Mouse (Mus musculus): ENCODE results near the gene Kif3b. TPM values are rescaled to one million over a fixed set of nuclear protein-coding genes. Genes with fewer than 3 reads are reported as not detected.
"Not testable (repeated sequence)": the region's sequence is repeated elsewhere in the genome, so short reads cannot be mapped to it uniquely, and the experiment has no call there.

The Kif3b gene
- polyA plus RNA-seq, 1 experiment from 2014 or later = 8.2 TPM

- H3K4me3 ChIP-seq (ENCODE audit: low read depth, low read length); H3K4me1 ChIP-seq (replicated peaks; ENCODE audit: control insufficient read depth, insufficient read depth, low read length); H3K4me2 ChIP-seq (replicated peaks; ENCODE audit: low read depth, low read length); H3K9ac ChIP-seq (ENCODE audit: low read depth, low read length); H3K36me3 ChIP-seq (ENCODE audit: control insufficient read depth, insufficient read depth, low read length); ATAC-seq (ENCODE audit: low FRiP score); H3K9me3 ChIP-seq (ENCODE audit: control insufficient read depth, low read length); H3K27me3 ChIP-seq (ENCODE audit: control insufficient read depth, insufficient read depth, low read length); H3K27ac ChIP-seq (ENCODE audit: low read depth, low read length); DNase-seq (ENCODE audit: low spot score): not testable (repeated sequence)
- 76% methylated on average over 8 of the region's 8 CpGs for WGBS
These were observed 20.8 kb upstream of the Kif3b start for GRCm38 (mm10) chr2:153270231-153270915.

DNA sequence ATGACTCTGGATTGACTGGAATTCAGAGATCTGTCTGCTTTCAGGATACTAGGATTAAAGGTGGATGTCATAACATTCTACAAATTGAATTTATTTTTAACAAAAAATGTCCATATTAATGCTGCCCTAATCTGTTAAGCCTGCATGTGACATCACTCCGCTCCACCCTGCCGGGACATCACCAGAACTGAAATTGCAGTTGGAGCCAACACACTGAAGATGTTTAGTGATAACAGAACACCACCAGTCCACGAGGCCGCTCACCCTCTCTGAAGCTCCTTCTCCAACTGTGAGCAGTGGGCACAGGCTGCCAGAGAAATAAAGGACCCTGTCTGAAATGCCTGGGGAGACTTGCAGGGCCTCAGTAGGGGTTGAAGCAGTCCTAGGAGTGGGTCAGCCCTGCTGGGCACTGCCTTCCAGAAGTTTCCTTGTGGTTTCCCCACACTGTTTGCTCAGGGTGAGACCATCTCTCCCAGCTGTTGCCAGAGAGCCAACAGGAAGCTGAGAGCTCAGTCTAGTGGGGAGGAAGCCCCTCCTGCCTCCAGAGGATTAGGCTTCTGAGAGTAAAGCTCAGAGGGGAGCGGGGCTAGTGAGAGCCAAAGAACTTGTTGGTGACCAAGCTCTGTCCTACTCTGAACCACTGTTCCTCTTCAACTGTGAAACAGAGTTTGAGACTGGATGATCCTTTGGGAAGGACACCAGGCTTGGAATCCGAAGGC is 16.9 kb upstream of the Kif3b start:
- H3K36me3 ChIP-seq (ENCODE audit: control insufficient read depth, insufficient read depth, low read length); H3K27ac ChIP-seq (ENCODE audit: low read depth, low read length); H3K4me3 ChIP-seq (ENCODE audit: low read depth, low read length); H3K4me1 ChIP-seq (replicated peaks; ENCODE audit: control insufficient read depth, insufficient read depth, low read length); H3K9me3 ChIP-seq (ENCODE audit: control insufficient read depth, low read length); H3K9ac ChIP-seq (ENCODE audit: low read depth, low read length); ATAC-seq (ENCODE audit: low FRiP score); DNase-seq (ENCODE audit: low spot score); H3K27me3 ChIP-seq (ENCODE audit: control insufficient read depth, insufficient read depth, low read length); H3K4me2 ChIP-seq (replicated peaks; ENCODE audit: low read depth, low read length): not testable (repeated sequence)
- 72% methylated on average over 6 of the region's 6 CpGs for WGBS

GRCm38 (mm10) chr2:153274919-153275247 is 16.3 kb upstream of the Kif3b start:
- Histone ChIP-seq H3K27ac (ENCODE audit: low read depth, low read length) (no peak overlapping the region), H3K9ac (ENCODE audit: low read depth, low read length) (no peak overlapping the region), H3K27me3 (ENCODE audit: control insufficient read depth, insufficient read depth, low read length) (no peaks in the 10 kb centered on the region), H3K9me3 (ENCODE audit: control insufficient read depth, low read length) (no peaks in the 10 kb centered on the region), H3K4me2 (replicated peaks; ENCODE audit: low read depth, low read length) (no peak overlapping the region), H3K4me1 (replicated peaks; ENCODE audit: control insufficient read depth, insufficient read depth, low read length) (no peaks in the 10 kb centered on the region), H3K36me3 (ENCODE audit: control insufficient read depth, insufficient read depth, low read length) (no peaks in the 10 kb centered on the region), H3K4me3 (ENCODE audit: low read depth, low read length) (no peak overlapping the region)
- DNase-seq (ENCODE audit: low spot score) (no peak), ATAC-seq (ENCODE audit: low FRiP score) (no peak)
- 82% methylated on average over 6 of the region's 6 CpGs for WGBS

DNA sequence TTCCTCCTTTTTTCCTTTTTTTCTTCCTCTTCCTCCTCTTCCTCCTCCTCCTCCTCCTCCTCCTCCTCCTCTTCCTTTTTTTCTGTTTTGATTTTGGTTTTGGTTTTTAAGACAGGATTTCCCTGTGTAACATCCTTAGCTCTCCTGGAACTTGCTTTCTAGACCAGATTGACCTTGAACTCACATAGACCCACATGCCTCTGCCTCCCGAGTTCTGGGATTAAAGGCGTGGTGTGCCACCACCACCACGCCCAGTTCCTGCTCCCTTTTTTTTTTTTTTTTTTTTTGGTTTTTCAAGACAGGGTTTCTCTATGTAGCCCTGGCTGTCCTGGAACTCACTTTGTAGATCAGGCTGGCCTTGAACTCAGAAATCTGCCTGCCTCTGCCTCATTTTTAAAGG is 15.6 kb upstream of the Kif3b start:
- not testable (repeated sequence) for H3K4me1 ChIP-seq (replicated peaks; ENCODE audit: control insufficient read depth, insufficient read depth, low read length); ATAC-seq (ENCODE audit: low FRiP score); H3K4me3 ChIP-seq (ENCODE audit: low read depth, low read length); DNase-seq (ENCODE audit: low spot score); H3K9me3 ChIP-seq (ENCODE audit: control insufficient read depth, low read length); H3K9ac ChIP-seq (ENCODE audit: low read depth, low read length); H3K27me3 ChIP-seq (ENCODE audit: control insufficient read depth, insufficient read depth, low read length); H3K27ac ChIP-seq (ENCODE audit: low read depth, low read length); H3K36me3 ChIP-seq (ENCODE audit: control insufficient read depth, insufficient read depth, low read length); H3K4me2 ChIP-seq (replicated peaks; ENCODE audit: low read depth, low read length)
- 84% methylated on average over 3 of the region's 3 CpGs for WGBS

DNA sequence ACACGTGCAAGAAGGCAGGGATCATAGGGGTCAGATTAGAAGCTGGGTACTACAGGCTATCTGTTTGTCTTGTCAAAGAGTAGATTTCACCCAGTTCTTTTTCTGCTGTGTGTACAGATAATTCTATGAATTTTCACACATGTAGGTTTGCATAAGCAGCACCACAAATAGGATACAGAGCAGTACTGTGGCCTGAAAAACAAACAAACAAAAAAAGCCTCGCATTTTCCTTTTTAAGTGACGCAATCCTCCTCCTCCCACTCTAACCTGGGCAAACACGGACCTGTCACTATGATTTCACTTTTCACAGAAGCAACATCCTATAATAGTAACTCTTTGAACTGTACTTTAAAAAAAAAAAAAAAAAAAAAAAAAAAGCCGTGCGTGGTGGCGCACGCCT is 14.8 kb upstream of the Kif3b start:
- no peak overlapping the region for H3K4me2 ChIP-seq (replicated peaks; ENCODE audit: low read depth, low read length)
- no peaks in the 10 kb centered on the region for H3K27me3 ChIP-seq (ENCODE audit: control insufficient read depth, insufficient read depth, low read length)
- WGBS = 92% methylated on average over 8 of the region's 8 CpGs
- H3K9ac ChIP-seq (ENCODE audit: low read depth, low read length) = no peak overlapping the region
- no peaks in the 10 kb centered on the region for H3K36me3 ChIP-seq (ENCODE audit: control insufficient read depth, insufficient read depth, low read length)
- no peak for DNase-seq (ENCODE audit: low spot score)
- no peak overlapping the region for H3K4me3 ChIP-seq (ENCODE audit: low read depth, low read length)
- H3K9me3 ChIP-seq (ENCODE audit: control insufficient read depth, low read length) = no peaks in the 10 kb centered on the region
- no peak overlapping the region for H3K27ac ChIP-seq (ENCODE audit: low read depth, low read length)
- H3K4me1 ChIP-seq (replicated peaks; ENCODE audit: control insufficient read depth, insufficient read depth, low read length) = no peaks in the 10 kb centered on the region
- no peak for ATAC-seq (ENCODE audit: low FRiP score)

DNA sequence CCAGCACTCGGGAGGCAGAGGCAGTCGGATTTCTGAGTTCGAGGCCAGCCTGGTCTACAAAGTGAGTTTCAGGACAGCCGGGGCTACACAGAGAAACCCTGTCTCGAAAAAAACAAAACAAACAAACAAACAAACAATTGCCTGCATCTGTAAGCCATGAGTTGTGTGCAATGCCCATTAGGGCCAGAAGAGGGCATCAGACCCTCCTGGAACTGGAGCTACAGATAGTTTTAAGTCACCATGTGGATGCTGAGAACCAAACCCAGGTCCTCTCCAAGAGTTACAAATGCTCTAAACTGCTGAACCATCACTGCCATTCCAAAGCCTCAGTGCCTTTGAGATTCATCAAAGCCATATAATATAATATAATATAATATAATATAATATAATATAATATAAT is 14.4 kb upstream of the Kif3b start:
- not testable (repeated sequence) for H3K4me2 ChIP-seq (replicated peaks; ENCODE audit: low read depth, low read length); H3K9ac ChIP-seq (ENCODE audit: low read depth, low read length); ATAC-seq (ENCODE audit: low FRiP score); H3K36me3 ChIP-seq (ENCODE audit: control insufficient read depth, insufficient read depth, low read length); H3K27me3 ChIP-seq (ENCODE audit: control insufficient read depth, insufficient read depth, low read length); H3K4me1 ChIP-seq (replicated peaks; ENCODE audit: control insufficient read depth, insufficient read depth, low read length); H3K9me3 ChIP-seq (ENCODE audit: control insufficient read depth, low read length); H3K27ac ChIP-seq (ENCODE audit: low read depth, low read length); DNase-seq (ENCODE audit: low spot score); H3K4me3 ChIP-seq (ENCODE audit: low read depth, low read length)
- 94% methylated on average over 5 of the region's 5 CpGs for WGBS

DNA sequence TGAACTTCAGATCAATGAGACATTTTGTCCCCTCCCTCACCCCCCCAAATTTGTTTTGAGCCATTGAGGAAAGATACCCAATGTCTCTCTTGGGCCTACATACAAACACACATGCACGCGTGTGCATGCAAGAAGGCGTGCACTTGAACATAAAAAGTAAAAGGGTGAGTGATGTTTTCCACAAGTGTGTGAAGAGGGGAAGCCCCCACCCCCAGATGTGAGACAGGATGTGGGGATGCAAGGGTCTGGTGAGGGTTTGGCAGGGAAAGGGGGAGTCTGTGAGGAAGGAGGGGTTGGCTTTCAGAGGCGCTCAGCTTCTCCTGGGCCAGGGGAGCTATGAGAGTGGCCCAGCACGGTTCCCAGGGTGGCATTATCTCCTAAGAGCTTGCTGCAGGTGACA is 12.9 kb upstream of the Kif3b start:
- no peak overlapping the region for H3K4me3 ChIP-seq (ENCODE audit: low read depth, low read length)
- no peaks in the 10 kb centered on the region for H3K9me3 ChIP-seq (ENCODE audit: control insufficient read depth, low read length)
- H3K27ac ChIP-seq (ENCODE audit: low read depth, low read length) = no peak overlapping the region
- DNase-seq (ENCODE audit: low spot score) = no peak
- H3K4me2 ChIP-seq (replicated peaks; ENCODE audit: low read depth, low read length) = no peak overlapping the region
- H3K4me1 ChIP-seq (replicated peaks; ENCODE audit: control insufficient read depth, insufficient read depth, low read length) = no peaks in the 10 kb centered on the region
- no peak for ATAC-seq (ENCODE audit: low FRiP score)
- no peaks in the 10 kb centered on the region for H3K36me3 ChIP-seq (ENCODE audit: control insufficient read depth, insufficient read depth, low read length)
- H3K9ac ChIP-seq (ENCODE audit: low read depth, low read length) = no peak overlapping the region
- no peaks in the 10 kb centered on the region for H3K27me3 ChIP-seq (ENCODE audit: control insufficient read depth, insufficient read depth, low read length)
- WGBS = 91% methylated on average over 5 of the region's 5 CpGs

GRCm38 (mm10) chr2:153283919-153284318 is 7.3 kb upstream of the Kif3b start:
- Histone ChIP-seq H3K9me3 (ENCODE audit: control insufficient read depth, low read length) (no peaks in the 10 kb centered on the region), H3K36me3 (ENCODE audit: control insufficient read depth, insufficient read depth, low read length) (no peaks in the 10 kb centered on the region), H3K9ac (ENCODE audit: low read depth, low read length) (no peak overlapping the region), H3K4me2 (replicated peaks; ENCODE audit: low read depth, low read length) (no peak overlapping the region), H3K4me3 (ENCODE audit: low read depth, low read length) (no peak overlapping the region), H3K4me1 (replicated peaks; ENCODE audit: control insufficient read depth, insufficient read depth, low read length) (no peaks in the 10 kb centered on the region), H3K27me3 (ENCODE audit: control insufficient read depth, insufficient read depth, low read length) (no peaks in the 10 kb centered on the region), H3K27ac (ENCODE audit: low read depth, low read length) (no peak overlapping the region)
- 90% methylated on average over 6 of the region's 6 CpGs for WGBS
- no peak for ATAC-seq (ENCODE audit: low FRiP score)
- DNase-seq (ENCODE audit: low spot score) = no peak

- WGBS = 81% methylated on average over 4 of the region's 4 CpGs
- no peak for DNase-seq (ENCODE audit: low spot score)
- Histone ChIP-seq H3K27me3 (ENCODE audit: control insufficient read depth, insufficient read depth, low read length) (no peaks in the 10 kb centered on the region), H3K4me1 (replicated peaks; ENCODE audit: control insufficient read depth, insufficient read depth, low read length) (no peaks in the 10 kb centered on the region), H3K9me3 (ENCODE audit: control insufficient read depth, low read length) (no peaks in the 10 kb centered on the region), H3K27ac (ENCODE audit: low read depth, low read length) (no peak overlapping the region), H3K4me3 (ENCODE audit: low read depth, low read length) (no peak overlapping the region), H3K36me3 (ENCODE audit: control insufficient read depth, insufficient read depth, low read length) (no peaks in the 10 kb centered on the region), H3K4me2 (replicated peaks; ENCODE audit: low read depth, low read length) (no peak overlapping the region), H3K9ac (ENCODE audit: low read depth, low read length) (no peak overlapping the region)
- ATAC-seq (ENCODE audit: low FRiP score) = no peak
These were observed 4.7 kb upstream of the Kif3b start for GRCm38 (mm10) chr2:153286524-153286923.

Measured in hindbrain, embryonic 11.5 days (tissue).